Mouse (Mus musculus) ovary, adult 18-20 months (tissue): ENCODE data around the gene Gadd45a.

Experiments
- DNase-seq: peaks from one replicate; pipeline ENCODE4 v3.0.0; 2022; ENCODE audit warnings: low spot score, mixed read lengths

Gadd45a gene

GRCm38 (mm10) chr6:67036837-67037628 lies at the start of gene Gadd45a:
Gene Gadd45a, minus strand, starts transcription at chr6:67037457.
- DNase-seq, result peak; percentile 98

- DNase-seq, result no peak
Measured at GRCm38 (mm10) chr6:67085850-67086437, 48.7 kb upstream of the Gadd45a start.

- DNase-seq, result no peak
Measured at GRCm38 (mm10) chr6:67084465-67084864, 47.2 kb upstream of the Gadd45a start.

- no peak for DNase-seq
Measured at GRCm38 (mm10) chr6:67081141-67081540, 43.9 kb upstream of the Gadd45a start.

GRCm38 (mm10) chr6:67078076-67078475 lies 40.8 kb upstream of the Gadd45a start:
- peak; percentile 68 for DNase-seq

- no peak for DNase-seq
Measured at GRCm38 (mm10) chr6:67077477-67077876, 40.2 kb upstream of the Gadd45a start.

- no peak for DNase-seq
Measured at GRCm38 (mm10) chr6:67076348-67076747, 39.1 kb upstream of the Gadd45a start.

GRCm38 (mm10) chr6:67074868-67075267 lies 37.6 kb upstream of the Gadd45a start:
- DNase-seq, result no peak

- no peak for DNase-seq
Measured at GRCm38 (mm10) chr6:67073929-67074328, 36.7 kb upstream of the Gadd45a start.

GRCm38 (mm10) chr6:67073446-67073845 lies 36.2 kb upstream of the Gadd45a start:
- DNase-seq, result no peak

- no peak for DNase-seq
Measured at GRCm38 (mm10) chr6:67071615-67072014, 34.4 kb upstream of the Gadd45a start.

GRCm38 (mm10) chr6:67069800-67070315 lies 32.6 kb upstream of the Gadd45a start:
- peak; percentile 51 for DNase-seq

- no peak for DNase-seq
Measured at GRCm38 (mm10) chr6:67069219-67069762, 32.0 kb upstream of the Gadd45a start.

- DNase-seq, result no peak
Measured at GRCm38 (mm10) chr6:67060057-67060456, 22.8 kb upstream of the Gadd45a start.

GRCm38 (mm10) chr6:67057991-67058696 lies 20.9 kb upstream of the Gadd45a start:
- no peak for DNase-seq

GRCm38 (mm10) chr6:67057574-67057973 lies 20.3 kb upstream of the Gadd45a start:
- no peak for DNase-seq

GRCm38 (mm10) chr6:67056889-67057564 lies 19.8 kb upstream of the Gadd45a start:
- DNase-seq, result no peak

GRCm38 (mm10) chr6:67056108-67056888 lies 19.0 kb upstream of the Gadd45a start:
- DNase-seq, result no peak

- no peak for DNase-seq
Measured at GRCm38 (mm10) chr6:67050063-67050462, 12.8 kb upstream of the Gadd45a start.

GRCm38 (mm10) chr6:67049695-67050038 lies 12.4 kb upstream of the Gadd45a start:
- DNase-seq, result no peak
